Mouse (Mus musculus) brain, embryonic 18.5 days (tissue): ENCODE measurements around the gene Olfr686.

Source experiments
- DNase-seq: peaks from one replicate; pipeline ENCODE4 v3.0.0-alpha.2; 2012; ENCODE audit warnings: low read depth, low spot score

Gene Olfr686

GRCm38 (mm10) chr7:105207385-105207784 lies at the start of gene Olfr686:
TSS of gene Olfr686 (minus strand) at chr7:105207485.
- no peak for DNase-seq

- no peak for DNase-seq
Observed at GRCm38 (mm10) chr7:105256656-105257055, 49.4 kb upstream of the Olfr686 start.

DNA sequence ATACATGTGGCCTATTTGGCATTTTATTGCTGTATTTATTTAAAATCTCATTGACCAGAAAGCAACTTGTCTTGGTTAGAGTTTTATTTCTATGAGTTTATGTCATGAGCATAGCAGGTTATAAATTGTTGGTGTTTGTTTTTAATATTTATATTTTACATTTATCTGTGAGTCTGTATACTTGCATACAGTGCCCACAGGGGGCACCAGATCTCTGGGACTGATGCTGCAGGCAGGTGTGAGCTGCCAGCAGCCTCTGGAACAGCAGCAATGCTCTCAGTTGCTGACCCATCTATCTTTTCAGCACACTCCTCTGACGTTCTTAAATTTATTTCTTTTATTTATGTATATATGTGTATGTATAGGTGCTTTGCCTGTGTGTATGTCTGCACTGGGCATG lies 40.9 kb upstream of the Olfr686 start:
- DNase-seq, result no peak

GRCm38 (mm10) chr7:105247671-105248070 lies 40.4 kb upstream of the Olfr686 start:
- DNase-seq, result no peak

GRCm38 (mm10) chr7:105229386-105229785 lies 22.1 kb upstream of the Olfr686 start:
- no peak for DNase-seq

GRCm38 (mm10) chr7:105228138-105228537 lies 20.9 kb upstream of the Olfr686 start:
- DNase-seq, result no peak

- no peak for DNase-seq
Observed at GRCm38 (mm10) chr7:105226703-105227102, 19.4 kb upstream of the Olfr686 start.

- no peak for DNase-seq
Observed at GRCm38 (mm10) chr7:105226072-105226471, 18.8 kb upstream of the Olfr686 start.

DNA sequence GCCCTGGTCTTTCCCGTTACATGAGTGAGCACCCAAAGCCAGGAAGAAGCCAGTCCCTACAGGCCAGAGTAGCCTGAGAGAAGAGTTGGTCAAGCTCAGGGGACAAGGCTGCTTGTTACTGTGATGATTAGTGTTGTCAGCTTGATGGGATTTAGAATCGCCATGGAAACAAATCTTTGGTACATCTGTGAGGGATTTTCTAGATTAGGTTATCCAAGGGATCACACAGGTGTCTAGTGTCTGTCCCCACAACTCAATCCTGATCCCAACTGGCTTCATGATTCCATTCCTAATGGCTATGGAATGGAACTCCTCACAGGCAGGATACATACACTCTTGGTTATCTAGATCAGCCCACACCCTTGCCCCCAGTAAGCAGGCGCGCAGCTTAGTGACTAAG lies 11.0 kb upstream of the Olfr686 start:
- no peak for DNase-seq

DNA sequence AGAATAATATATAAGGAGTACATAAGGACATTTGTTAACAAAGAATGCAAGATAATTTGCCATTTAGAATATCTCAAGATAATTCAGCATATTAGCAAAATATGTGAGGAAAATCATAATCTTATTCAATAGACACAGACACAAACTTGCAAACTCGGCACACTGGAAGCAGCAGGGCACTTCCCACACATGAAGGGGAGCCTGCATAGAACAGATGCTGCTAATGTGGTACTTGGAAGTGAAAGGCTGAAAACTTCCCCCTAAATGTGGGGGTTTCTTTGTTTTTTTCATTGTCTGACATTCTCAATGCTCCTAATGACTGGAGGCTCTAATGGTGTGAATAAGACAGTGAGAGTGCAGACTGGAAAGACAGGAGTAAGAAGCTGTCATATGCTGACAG lies 7.5 kb upstream of the Olfr686 start:
- no peak for DNase-seq

DNA sequence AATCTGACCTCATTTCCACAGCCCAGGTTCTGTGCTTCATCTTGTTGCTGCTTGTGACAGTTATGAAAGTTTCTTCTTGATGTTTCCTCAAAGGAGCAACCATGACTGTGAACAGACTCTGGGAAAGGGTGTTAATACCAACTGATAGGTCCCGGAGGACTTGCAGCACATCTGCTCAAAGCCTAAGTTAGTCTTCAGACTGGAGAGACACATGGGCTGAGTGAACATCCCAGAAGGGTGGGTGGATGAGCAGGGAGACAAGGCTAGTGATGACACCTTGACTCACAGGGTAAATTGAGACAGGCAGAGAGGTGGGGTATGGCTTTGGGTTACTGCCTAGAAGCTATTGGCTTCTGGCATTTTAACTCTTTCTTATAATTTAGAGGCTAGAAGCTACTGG lies 21.4 kb downstream of the Olfr686 start, which contains the start of gene Olfr685:
TSS of gene Olfr685 (minus strand) at position 101 of the 400 bp plus-strand sequence.
- DNase-seq, result no peak

DNA sequence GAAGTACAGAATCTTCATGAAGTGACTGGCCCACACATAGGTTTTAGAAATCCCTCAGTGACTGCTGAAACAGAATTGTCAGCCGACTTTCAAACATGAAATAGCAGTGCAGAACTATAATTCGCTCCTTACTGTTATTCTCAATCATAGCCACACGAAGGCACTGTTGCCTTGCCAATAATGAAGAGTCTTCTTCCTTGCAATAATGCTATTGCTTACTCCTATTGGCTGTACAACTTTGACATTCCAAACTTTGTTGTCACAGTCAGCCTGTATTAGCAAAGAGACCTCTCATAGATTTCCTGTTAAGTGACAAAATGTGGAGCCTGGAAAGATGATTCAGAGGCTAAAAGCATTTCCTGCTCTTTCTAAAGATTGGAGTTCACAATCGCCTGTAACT lies 36.5 kb downstream of the Olfr686 start:
- DNase-seq, result no peak

- no peak for DNase-seq
Observed at GRCm38 (mm10) chr7:105163553-105163952, 43.7 kb downstream of the Olfr686 start, which contains the start of gene Olfr684. TSS of gene Olfr684 (minus strand) at chr7:105163653.
